Mouse (Mus musculus) ES-E14 (cell line): ENCODE data around the gene Rad1. TPM values are rescaled to one million over a fixed set of nuclear protein-coding genes. Genes with fewer than 3 reads are reported as not detected.

Experiments
- DNase-seq: peaks from one replicate; pipeline ENCODE4 v3.0.0-alpha.2; 2013; ENCODE audit warnings: low read depth, low spot score
- H3K27ac ChIP-seq: 2 replicates; pipeline ENCODE4 v1.5.1; 2012; ENCODE audit warnings: low read depth, mild to moderate bottlenecking, low read length, moderate library complexity, mixed read lengths; ENCODE audit not compliant: poor library complexity, insufficient read depth, severe bottlenecking
- H3K36me3 ChIP-seq: 2 replicates; pipeline ENCODE4 v1.6.1; 2012; ENCODE audit warnings: mild to moderate bottlenecking, low read length, moderate library complexity, mixed read lengths; ENCODE audit not compliant: control insufficient read depth, poor library complexity, insufficient read depth, severe bottlenecking
- H3K4me1 ChIP-seq, 2 experiments: fragments of 150-350 bp in 1 of 2; sonication (generic) in 1 of 2; 2 replicates each; pipeline ENCODE4 v1.6.1; 2012; ENCODE audit warnings: low read length in 2 of 2, mild to moderate bottlenecking in 1 of 2, mixed read lengths in 1 of 2; ENCODE audit not compliant: control insufficient read depth in 2 of 2, insufficient read depth in 2 of 2, poor library complexity in 1 of 2
- H3K4me3 ChIP-seq, 2 experiments: fragments of 150-350 bp in 1 of 2; sonication (generic) in 1 of 2; 2 replicates each; pipeline ENCODE4 v1.5.1; 2012; ENCODE audit warnings: low read length in 2 of 2, low read depth in 1 of 2, mild to moderate bottlenecking in 1 of 2, mixed read lengths in 1 of 2; ENCODE audit not compliant: insufficient read depth in 1 of 2, poor library complexity in 1 of 2, severe bottlenecking in 1 of 2
- H3K9ac ChIP-seq: 2 replicates; pipeline ENCODE4 v1.6.1; 2012; ENCODE audit warnings: low read depth, mild to moderate bottlenecking, low read length, mixed read lengths; ENCODE audit not compliant: poor library complexity, insufficient read depth, severe bottlenecking
- H3K9me3 ChIP-seq: fragments of 150-350 bp; sonication (generic); 2 replicates; pipeline ENCODE4 v1.6.1; 2012; ENCODE audit warnings: low read depth, mild to moderate bottlenecking, low read length; ENCODE audit not compliant: control insufficient read depth, insufficient read depth
- CHD2 ChIP-seq: IDR thresholded peaks from 2 replicates; pipeline ENCODE4 v1.6.1; 2014; ENCODE audit warnings: mild to moderate bottlenecking, low read depth, low read length, inconsistent platforms
- HCFC1 ChIP-seq: IDR thresholded peaks from 2 replicates; pipeline ENCODE4 v1.6.1; 2012; ENCODE audit warnings: low read length, inconsistent platforms, borderline replicate concordance; ENCODE audit not compliant: insufficient read depth
- MAFK ChIP-seq: IDR thresholded peaks from 2 replicates; pipeline ENCODE4 v1.6.1; 2014; ENCODE audit warnings: mild to moderate bottlenecking, low read depth, low read length, inconsistent platforms; ENCODE audit not compliant: insufficient read depth
- ZC3H11A ChIP-seq: IDR thresholded peaks from 2 replicates; pipeline ENCODE4 v1.6.1; 2012; ENCODE audit warnings: low read depth, mild to moderate bottlenecking, inconsistent platforms, low read length, borderline replicate concordance
- ZNF384 ChIP-seq: IDR thresholded peaks from 2 replicates; pipeline ENCODE4 v1.6.1; 2012; ENCODE audit warnings: low read depth, low read length, inconsistent platforms
- in situ Hi-C, 2 experiments: fragments of 600-800 bp; cut with MboI; formaldehyde crosslinking; loops; one replicate each; pipeline ENCODE4 v1.15.1; 2025; ENCODE audit warnings: low sequenced_read_pairs in 2 of 2, inconsistent platforms in 1 of 2; ENCODE audit not compliant: unreplicated experiment in 2 of 2
- total RNA-seq: library from RNA; depleted of rRNA; stranded (reverse); fragments of 300-350 nt; gene quantifications from 2 replicates; pipeline ENCODE4 v1.2.3, GENCODE M21; 2012; rRNA removed

Rad1 gene
- total RNA-seq, 1 experiment = 36.6 TPM

- H3K4me1 ChIP-seq = no peaks in the 10 kb centered on the region
- no peaks in the 10 kb centered on the region for H3K36me3 ChIP-seq
- in situ Hi-C loops = no loop called here
- no peak for TF ChIP-seq ZNF384
- TF ChIP-seq CHD2 = no peak
- no peak for TF ChIP-seq MAFK
- TF ChIP-seq ZC3H11A = no peak
- TF ChIP-seq HCFC1 = no peak
- H3K4me3 ChIP-seq = no peak overlapping the region
- H3K9me3 ChIP-seq = no peaks in the 10 kb centered on the region
- H3K9ac ChIP-seq = no peak overlapping the region
- no peak for DNase-seq
- H3K27ac ChIP-seq = no peak overlapping the region
Measured at GRCm38 (mm10) chr15:10535969-10536368, 50.2 kb downstream of the Rad1 start.

GRCm38 (mm10) chr15:10540271-10541088 is 54.7 kb downstream of the Rad1 start:
- no peak overlapping the region for H3K27ac ChIP-seq

More at GRCm38 (mm10) chr15:10540271-10541088, 54.7 kb downstream of the Rad1 start:
- H3K4me3 ChIP-seq = no peak overlapping the region
- no peak for DNase-seq
- H3K9me3 ChIP-seq = no peaks in the 10 kb centered on the region
- in situ Hi-C loops = no loop called here
- TF ChIP-seq CHD2 (no peak), HCFC1 (no peak), ZNF384 (no peak), ZC3H11A (no peak), MAFK (no peak)
- no peaks in the 10 kb centered on the region for H3K4me1 ChIP-seq
- no peaks in the 10 kb centered on the region for H3K36me3 ChIP-seq
- no peak overlapping the region for H3K9ac ChIP-seq

Other genes starting within 250 kb of the Rad1 start
- gene Gm21973, start 160.6 kb upstream of the Rad1 start, total RNA-seq = not detected in 2 replicates
- not detected in 2 replicates for gene Agxt2, start 127.5 kb upstream of the Rad1 start, total RNA-seq
- 46.8 and 48.2 TPM in 2 replicates for gene Dnajc21, start 15.5 kb upstream of the Rad1 start, total RNA-seq
- gene Brix1, start 71 bp upstream of the Rad1 start, total RNA-seq = 35.7 and 54.7 TPM in 2 replicates
- gene Ttc23l, start 72.7 kb downstream of the Rad1 start, total RNA-seq = not detected in 2 replicates
- gene Rai14, start 228.6 kb downstream of the Rad1 start, total RNA-seq = 34.2 and 35.0 TPM in 2 replicates